8 mouse cellular contexts compared by ENCODE assay signal in the genomic region with DNA sequence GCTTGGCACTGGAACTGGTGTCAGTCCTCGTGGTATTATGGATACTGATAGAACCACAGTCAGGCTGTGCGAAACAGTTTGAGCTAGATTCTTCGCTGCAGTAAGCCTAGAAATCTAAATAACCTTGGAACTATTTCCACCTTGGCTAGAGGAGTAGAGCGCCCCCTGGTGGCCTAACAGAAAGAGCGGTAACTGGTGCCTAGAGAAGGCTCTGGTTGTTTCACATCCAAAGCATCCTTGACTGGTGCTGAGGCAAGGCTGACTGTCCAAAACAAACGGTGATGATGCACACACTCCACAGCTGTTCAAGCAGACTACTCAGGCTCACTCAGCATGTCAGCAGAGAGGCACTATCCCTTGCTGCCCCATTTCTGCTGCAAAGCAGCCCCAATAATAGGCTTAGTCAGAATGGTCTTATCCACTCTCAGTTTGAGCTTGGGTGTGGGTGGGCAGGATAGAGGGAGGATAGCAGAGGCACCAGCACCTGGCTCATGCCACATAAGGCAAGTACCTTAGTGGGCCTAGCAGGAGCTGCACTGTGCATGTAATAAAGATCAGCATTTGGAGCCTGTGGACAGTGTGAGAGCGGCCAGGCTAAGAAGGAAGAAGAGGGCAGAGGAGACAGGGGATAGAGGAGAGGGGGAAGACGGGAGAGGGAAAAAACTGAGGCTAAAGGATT. TPM values are rescaled to one million over a fixed set of nuclear protein-coding genes. Genes with fewer than 3 reads are reported as not detected.
DNase-seq lines count a peak whose midpoint lies in the region; TF ChIP-seq lines count a peak whose summit lies in the region.

No protein-coding gene starts in this region.

- peak; percentile 92 for DNase-seq in brain, adult 2 months (ENCODE audit: low read depth, low spot score)
- DNase-seq in heart, postnatal 4 days, result peak; percentile 80
- DNase-seq in layer of hippocampus, adult 2 months (ENCODE audit: low spot score in 2 of 2), result peak; percentile 66 to 82
- peak; percentile 60 for DNase-seq in lung, adult 2 months
- DNase-seq in thymus, postnatal 14 days, result peak; percentile 73

- H3K36me3 ChIP-seq in ES-Bruce4 (ENCODE audit: control insufficient read depth, insufficient read depth, low read length, poor library complexity, severe bottlenecking), result peaks cover 10% of the 10 kb centered on the region

- no peaks in the 10 kb centered on the region for H3K9me3 ChIP-seq in ES-Bruce4 (replicated peaks; ENCODE audit: control insufficient read depth, insufficient read depth, low read length, poor library complexity, severe bottlenecking)

- no peak for TF ChIP-seq EP300 in ES-Bruce4 (IDR thresholded peaks at IDR 0.05; ENCODE audit: insufficient read depth, low read depth, low read length)

- no peaks in the 10 kb centered on the region for H3K4me1 ChIP-seq in ES-Bruce4 (ENCODE audit: control insufficient read depth, insufficient read depth, low read length)
- H3K4me1 ChIP-seq in embryonic fibroblast, embryonic 13.5 days (ENCODE audit: control insufficient read depth, insufficient read depth, low read length), result no peaks in the 10 kb centered on the region
- no peaks in the 10 kb centered on the region for H3K4me1 ChIP-seq in lung, adult 2 months (ENCODE audit: control insufficient read depth, insufficient read depth, low read length)
- peaks cover 4% of the 10 kb centered on the region; the same call in 1 of the 2 replicates for H3K4me1 ChIP-seq in olfactory bulb, adult 2 months (ENCODE audit: control insufficient read depth, insufficient read depth, low read length)

- no peak overlapping the region for H3K9ac ChIP-seq in ES-Bruce4 (ENCODE audit: low read depth, poor library complexity, severe bottlenecking)

- 25% methylated on average over 8 of the region's 8 CpGs for WGBS in lung, adult 2 months
- WGBS in olfactory bulb, adult 2 months, result 24% methylated on average over 8 of the region's 8 CpGs

- peak; percentile 71 for TF ChIP-seq CTCF in ES-Bruce4 (IDR thresholded peaks at IDR 0.05; ENCODE audit: low read depth, low read length)
- 0 out of 2 replicates have a peak, but pooled peaks have one; percentile 17 for TF ChIP-seq CTCF in embryonic fibroblast, embryonic 13.5 days (IDR thresholded peaks at IDR 0.05; ENCODE audit: borderline replicate concordance, insufficient read depth, low read length)
- peak; percentile 96 for TF ChIP-seq CTCF in layer of hippocampus, adult 2 months (conservative IDR thresholded peaks at IDR 0.05)
- TF ChIP-seq CTCF in lung, adult 2 months (IDR thresholded peaks at IDR 0.05; ENCODE audit: insufficient read depth, low read length), result peak; percentile 71
- TF ChIP-seq CTCF in olfactory bulb, adult 2 months (IDR thresholded peaks at IDR 0.05; ENCODE audit: insufficient read depth, low read depth, low read length), result 0 out of 2 replicates have a peak, but pooled peaks have one; percentile 8

- no peak overlapping the region for H3K27ac ChIP-seq in ES-Bruce4 (ENCODE audit: insufficient read depth, low read length)
- H3K27ac ChIP-seq in embryonic fibroblast, embryonic 13.5 days (ENCODE audit: insufficient read depth, low read length), result no peak overlapping the region
- H3K27ac ChIP-seq in layer of hippocampus, adult 2 months, result no peak overlapping the region
- H3K27ac ChIP-seq in olfactory bulb, adult 2 months (ENCODE audit: insufficient read depth, low read depth, low read length), result no peak overlapping the region

- H3K27me3 ChIP-seq in ES-Bruce4 (ENCODE audit: control insufficient read depth, insufficient read depth, low read length, poor library complexity, severe bottlenecking), result no peaks in the 10 kb centered on the region

- H3K4me3 ChIP-seq in ES-Bruce4 (ENCODE audit: low read depth, low read length), result no peak overlapping the region
- H3K4me3 ChIP-seq in embryonic fibroblast, embryonic 13.5 days (ENCODE audit: insufficient read depth, low read length), result no peak overlapping the region
- no peak overlapping the region for H3K4me3 ChIP-seq in layer of hippocampus, adult 2 months
- no peak overlapping the region for H3K4me3 ChIP-seq in lung, adult 2 months (replicated peaks; ENCODE audit: extremely low read depth, low read depth, low read length)
- no peak overlapping the region for H3K4me3 ChIP-seq in olfactory bulb, adult 2 months (ENCODE audit: insufficient read depth, low read depth, low read length)

- no peak for TF ChIP-seq POLR2A in ES-Bruce4 (IDR thresholded peaks at IDR 0.05; ENCODE audit: insufficient read depth, low read length)
- no peak for TF ChIP-seq POLR2A in embryonic fibroblast, embryonic 13.5 days (IDR thresholded peaks at IDR 0.05; ENCODE audit: low read depth, low read length)
- TF ChIP-seq POLR2A in lung, adult 2 months (IDR thresholded peaks at IDR 0.05; ENCODE audit: borderline replicate concordance, extremely low read depth, low read depth, low read length), result no peak
- TF ChIP-seq POLR2A in olfactory bulb, adult 2 months (IDR thresholded peaks at IDR 0.05; ENCODE audit: insufficient read depth, low read depth, low read length), result no peak

RNA-seq across cellular contexts. Expression of gene Zbed3, which starts 23.7 kb away (rescaled TPM):
- 12.3 and 13.7 TPM in 2 replicates for polyA plus RNA-seq in ES-Bruce4 (2011; ENCODE audit: insufficient read depth, insufficient read length, low read depth, missing spikeins)
- 36.5 and 58.5 TPM in 2 replicates for polyA plus RNA-seq in embryonic fibroblast, embryonic 13.5 days (2011; ENCODE audit: insufficient read length, low read depth, missing spikeins)
- total RNA-seq in heart, postnatal 4 days (2021), result 10 to 100 TPM; 47.5 to 49.6 TPM
- total RNA-seq in layer of hippocampus, adult 2 months (2021), result 10 to 100 TPM; 14.0 to 16.5 TPM
- 23.4 and 26.1 TPM in 2 replicates for polyA plus RNA-seq in lung, adult 2 months (2012; rRNA removed)
- polyA plus RNA-seq in olfactory bulb, adult 2 months (2012; ENCODE audit: insufficient read depth, insufficient read length, low replicate concordance, missing spikeins), result not detected in 2 replicates

RNA-seq across cellular contexts. Expression of gene Aggf1, which starts 28.0 kb away (rescaled TPM):
- polyA plus RNA-seq in ES-Bruce4 (2011; ENCODE audit: insufficient read depth, insufficient read length, low read depth, missing spikeins), result 42.2 and 42.4 TPM in 2 replicates
- polyA plus RNA-seq in embryonic fibroblast, embryonic 13.5 days (2011; ENCODE audit: insufficient read length, low read depth, missing spikeins), result 24.1 and 24.2 TPM in 2 replicates
- total RNA-seq in heart, postnatal 4 days (2021), result 10 to 100 TPM; 27.9 to 28.3 TPM
- total RNA-seq in layer of hippocampus, adult 2 months (2021), result 10 to 100 TPM; 46.4 to 51.4 TPM
- 18.2 TPM in 2 replicates for polyA plus RNA-seq in lung, adult 2 months (2012; rRNA removed)
- polyA plus RNA-seq in olfactory bulb, adult 2 months (2012; ENCODE audit: insufficient read depth, insufficient read length, low replicate concordance, missing spikeins), result not detected in 2 replicates

Comparison
In these comparisons a context has a peak if more than half of its experiments do, and no peak if none do; other contexts are left out.
1. CTCF ChIP-seq: peak in every context shown above with its lines; median percentile 96 in layer of hippocampus, adult 2 months; 71 in ES-Bruce4; 71 in lung, adult 2 months; 17 in embryonic fibroblast, embryonic 13.5 days; 8 in olfactory bulb, adult 2 months.
2. RNA of gene Zbed3, which starts 23.7 kb away (polyA plus RNA-seq): 36.5 to 58.5 TPM in embryonic fibroblast, embryonic 13.5 days, 23.4 to 26.1 TPM in lung, adult 2 months and 12.3 to 13.7 TPM in ES-Bruce4; not detected in olfactory bulb, adult 2 months; every median in the first group is over 10 times any median in the second.
3. Peak in every context shown above with its lines, with median percentiles within 50 percentile points of each other: DNase-seq.